Mouse (Mus musculus) gastrocnemius, postnatal 4 days (tissue): ENCODE data around the gene Brd3. TPM values are rescaled to one million over a fixed set of nuclear protein-coding genes. Genes with fewer than 3 reads are reported as not detected.
"Not testable (repeated sequence)": the region's sequence is repeated elsewhere in the genome, so short reads cannot be mapped to it uniquely, and the experiment has no call there.

Experiments used
- DNase-seq, 2 experiments: peaks; one replicate each; pipeline ENCODE4 v3.0.0; 2021 to 2022; ENCODE audit warnings: low spot score in 2 of 2, mixed read lengths in 2 of 2
- long read RNA-seq, 2 experiments: library from polyadenylated mRNA; stranded (forward); transcript quantifications; one replicate each; pipeline ENCODE4 v2.0.0; 2021
- total RNA-seq, 2 experiments: library from RNA; stranded (reverse); gene quantifications; 2 replicates each; pipeline ENCODE4 v1.2.3; 2021

Gene Brd3
- 100 to 1,000 TPM; 103 to 109 TPM for total RNA-seq
- long read RNA-seq, experiment 1, full-length matches to known transcripts = 7 of 50 reads
- long read RNA-seq, experiment 1, partial matches to known transcripts = 18 of 50 reads
- long read RNA-seq, experiment 1, other reads (novel, unspliced or antisense) = 25 of 50 reads
- long read RNA-seq, experiment 2, full-length matches to known transcripts = 11 of 54 reads
- long read RNA-seq, experiment 2, partial matches to known transcripts = 27 of 54 reads
- long read RNA-seq, experiment 2, other reads (novel, unspliced or antisense) = 16 of 54 reads

GRCm38 (mm10) chr2:27507562-27507961 lies at the start of gene Brd3:
TSS of gene Brd3 (minus strand) at chr2:27507662.
- no peak for DNase-seq

GRCm38 (mm10) chr2:27556921-27557320 lies 49.5 kb upstream of the Brd3 start:
- no peak for DNase-seq

- no peak for DNase-seq
Observed at GRCm38 (mm10) chr2:27554308-27554707, 46.8 kb upstream of the Brd3 start.

- DNase-seq = peak; percentile 48 to 76
Observed at GRCm38 (mm10) chr2:27552620-27553287, 45.3 kb upstream of the Brd3 start.

- DNase-seq = no peak
Observed at GRCm38 (mm10) chr2:27548664-27549369, 41.4 kb upstream of the Brd3 start.

- no peak for DNase-seq
Observed at GRCm38 (mm10) chr2:27547986-27548385, 40.5 kb upstream of the Brd3 start.

- DNase-seq = no peak
Observed at GRCm38 (mm10) chr2:27547326-27547725, 39.9 kb upstream of the Brd3 start.

GRCm38 (mm10) chr2:27546041-27546440 lies 38.6 kb upstream of the Brd3 start:
- DNase-seq = not testable (repeated sequence)

- DNase-seq = not testable (repeated sequence)
Observed at GRCm38 (mm10) chr2:27545517-27545916, 38.1 kb upstream of the Brd3 start.

GRCm38 (mm10) chr2:27544613-27545012 lies 37.2 kb upstream of the Brd3 start:
- no peak for DNase-seq

- DNase-seq = no peak
Observed at GRCm38 (mm10) chr2:27541225-27541624, 33.8 kb upstream of the Brd3 start.

GRCm38 (mm10) chr2:27540515-27540836 lies 33.0 kb upstream of the Brd3 start:
- DNase-seq = no peak

- DNase-seq = peak; percentile 89 to 98
Observed at GRCm38 (mm10) chr2:27539772-27540514, 32.5 kb upstream of the Brd3 start.

- DNase-seq = no peak
Observed at GRCm38 (mm10) chr2:27539336-27539735, 31.9 kb upstream of the Brd3 start.

- DNase-seq = not testable (repeated sequence)
Observed at GRCm38 (mm10) chr2:27538455-27539330, 31.2 kb upstream of the Brd3 start.

GRCm38 (mm10) chr2:27518283-27518682 lies 10.8 kb upstream of the Brd3 start:
- DNase-seq = no peak

- DNase-seq = no peak
Observed at GRCm38 (mm10) chr2:27516289-27516688, 8.8 kb upstream of the Brd3 start.

GRCm38 (mm10) chr2:27515341-27516166 lies 8.1 kb upstream of the Brd3 start:
- no peak for DNase-seq

- DNase-seq = peak; percentile 98 to 99
Observed at GRCm38 (mm10) chr2:27514639-27515328, 7.3 kb upstream of the Brd3 start, which contains the start of gene Wdr5. TSS of gene Wdr5 (plus strand) at chr2:27515157.
